Mouse (Mus musculus) embryo, embryonic 11.5 days (tissue): Measurements from ENCODE around the gene Bex3.
"Not testable (repeated sequence)": the region's sequence is repeated elsewhere in the genome, so short reads cannot be mapped to it uniquely, and the experiment has no call there.

ENCODE experiments used
- DNase-seq: peaks from one replicate; pipeline ENCODE4 v3.0.0-alpha.2; 2012; ENCODE audit warnings: low read depth, low spot score

Bex3 gene

DNA sequence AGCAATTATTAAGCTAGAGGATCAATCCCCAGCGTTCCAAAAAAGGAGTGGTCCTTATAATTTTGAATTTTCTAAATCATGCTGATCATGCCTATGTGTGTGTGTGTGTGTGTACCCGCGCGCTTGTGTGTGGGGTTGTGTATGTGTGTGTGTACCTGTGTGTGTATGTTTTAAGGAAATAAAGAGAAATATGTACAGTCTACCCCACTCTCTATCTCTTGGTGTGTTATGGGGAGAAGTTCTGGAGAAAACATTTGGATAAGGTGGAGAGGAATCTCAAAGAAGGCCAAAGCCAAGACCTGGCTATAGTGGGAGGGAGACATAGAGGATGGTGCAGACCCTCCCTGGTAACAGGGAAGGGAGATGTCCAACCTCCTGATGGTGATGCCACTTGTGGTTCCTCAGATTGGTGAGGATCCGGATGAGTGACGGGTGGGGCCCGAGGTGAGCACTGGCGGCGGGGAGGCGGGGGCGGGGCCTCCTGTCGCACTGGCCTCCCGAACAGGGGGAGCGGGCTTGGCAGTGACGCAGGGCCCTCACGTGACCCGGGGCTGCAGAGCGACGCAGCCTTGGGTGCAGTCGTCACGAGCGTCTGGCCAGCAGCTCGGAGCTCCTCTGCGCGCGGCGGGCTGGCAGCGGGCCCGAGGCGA lies at the start of gene Bex3:
Gene Bex3 (plus strand): TSS at position 511 of the 650 bp plus-strand sequence.
- not testable (repeated sequence) for DNase-seq

DNA sequence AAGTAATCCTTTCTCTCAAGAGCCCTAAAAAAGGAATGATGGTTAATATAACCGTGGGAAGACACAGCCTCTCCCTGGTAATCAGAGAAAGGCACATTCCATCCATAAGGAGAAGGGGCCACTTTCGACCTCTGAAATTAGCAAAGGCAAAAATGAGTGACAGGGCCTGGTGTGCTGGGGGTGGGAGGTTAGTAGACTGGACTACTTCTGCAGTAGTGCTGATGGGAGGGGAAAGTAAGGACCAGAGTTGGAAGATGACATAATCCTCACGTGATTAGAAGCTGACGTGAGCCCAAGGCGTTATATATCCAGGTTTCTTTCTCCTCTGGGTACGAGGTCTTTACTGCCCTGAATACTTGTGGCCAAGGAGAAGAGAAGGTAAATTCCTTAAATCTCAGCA lies 46.3 kb upstream of the Bex3 start:
- DNase-seq, result no peak

DNA sequence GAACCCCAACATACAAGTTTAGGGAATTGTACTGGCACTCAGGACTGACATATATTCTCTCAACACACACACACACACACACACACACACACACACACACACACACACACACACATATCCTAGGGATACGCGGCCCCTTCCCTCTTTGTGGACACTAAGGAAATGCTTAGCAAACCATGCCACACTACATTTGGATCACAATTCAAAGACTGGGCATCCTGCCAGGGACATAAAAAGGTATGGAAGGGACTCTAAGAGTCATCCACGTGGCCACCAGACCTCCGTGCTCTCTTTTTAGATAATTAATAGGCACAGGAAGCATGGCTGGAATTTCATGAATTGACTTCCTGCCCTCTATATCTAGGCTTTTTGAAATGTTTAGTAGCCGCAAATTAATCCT lies 42.3 kb upstream of the Bex3 start:
- DNase-seq, result no peak

DNA sequence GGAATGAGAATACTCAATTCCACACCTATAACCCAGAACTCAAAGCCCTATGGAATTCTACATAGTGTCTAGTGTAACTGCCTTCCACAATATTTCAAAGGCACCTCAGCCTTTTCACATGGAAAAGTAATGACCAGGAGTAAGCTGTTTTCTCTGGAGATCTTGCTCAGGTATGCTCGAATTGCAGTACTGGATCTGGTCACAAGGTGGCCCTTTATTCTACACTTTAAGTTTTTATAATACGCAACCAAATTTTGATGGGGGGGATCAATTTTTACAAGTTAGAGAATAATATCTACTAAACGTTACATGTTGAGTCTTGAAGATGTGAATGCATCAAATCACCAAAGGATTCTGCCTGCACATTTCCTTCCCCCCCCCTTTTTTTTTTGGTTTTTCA lies 31.9 kb upstream of the Bex3 start:
- no peak for DNase-seq

DNA sequence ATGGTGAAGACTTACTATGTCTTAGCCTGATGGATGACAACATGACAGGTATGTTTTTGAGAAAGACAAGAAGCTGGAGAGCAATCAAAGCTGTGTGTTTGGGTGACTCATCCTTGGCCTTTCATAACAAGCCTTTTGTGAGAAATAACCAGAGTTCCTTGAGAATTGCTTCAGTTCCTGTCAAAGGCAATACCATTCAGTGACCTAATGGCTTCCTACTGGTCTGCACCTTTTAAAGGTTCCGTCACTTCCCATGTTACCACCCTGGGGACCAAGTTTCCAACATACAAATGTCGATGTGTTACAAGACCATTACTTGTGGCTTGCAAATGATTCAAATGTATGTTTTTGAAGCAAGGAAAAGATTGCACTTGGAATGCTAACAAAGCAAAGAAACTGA lies 26.9 kb upstream of the Bex3 start:
- no peak for DNase-seq

DNA sequence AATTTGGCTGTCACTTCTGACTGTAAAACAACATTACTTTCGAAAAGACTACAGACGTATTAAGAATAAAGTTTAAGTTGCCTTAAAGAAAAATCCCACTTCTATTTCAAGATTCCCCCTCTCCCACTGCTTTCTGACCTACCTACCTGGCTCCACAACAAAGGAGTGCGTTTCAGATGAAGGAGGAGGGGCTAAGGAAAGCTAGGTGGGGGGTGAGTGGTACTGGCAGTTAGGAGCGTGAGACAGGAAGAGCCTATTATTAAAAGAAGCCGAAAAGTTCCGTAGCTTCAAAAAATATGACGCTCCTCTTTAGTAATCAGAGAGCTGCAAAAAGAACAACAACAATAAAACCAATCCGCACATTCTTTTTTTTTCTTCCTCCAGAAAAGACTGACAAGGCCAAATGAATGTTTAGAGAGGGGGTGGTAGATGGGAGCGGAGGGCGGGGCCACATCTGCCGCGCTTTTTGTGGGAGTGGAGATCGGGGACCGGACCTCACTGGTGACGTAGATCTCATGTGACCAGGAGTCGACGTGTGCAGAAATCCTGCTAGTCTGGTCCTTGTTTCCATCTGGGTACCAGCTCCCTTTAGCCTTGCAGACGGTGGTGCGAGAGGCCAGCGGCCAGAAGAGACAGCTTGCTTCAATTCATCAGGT lies 25.4 kb upstream of the Bex3 start, which contains the start of gene Tceal9:
Gene Tceal9 (plus strand): TSS at position 506 of the 656 bp plus-strand sequence.
- DNase-seq, result peak; percentile 66

DNA sequence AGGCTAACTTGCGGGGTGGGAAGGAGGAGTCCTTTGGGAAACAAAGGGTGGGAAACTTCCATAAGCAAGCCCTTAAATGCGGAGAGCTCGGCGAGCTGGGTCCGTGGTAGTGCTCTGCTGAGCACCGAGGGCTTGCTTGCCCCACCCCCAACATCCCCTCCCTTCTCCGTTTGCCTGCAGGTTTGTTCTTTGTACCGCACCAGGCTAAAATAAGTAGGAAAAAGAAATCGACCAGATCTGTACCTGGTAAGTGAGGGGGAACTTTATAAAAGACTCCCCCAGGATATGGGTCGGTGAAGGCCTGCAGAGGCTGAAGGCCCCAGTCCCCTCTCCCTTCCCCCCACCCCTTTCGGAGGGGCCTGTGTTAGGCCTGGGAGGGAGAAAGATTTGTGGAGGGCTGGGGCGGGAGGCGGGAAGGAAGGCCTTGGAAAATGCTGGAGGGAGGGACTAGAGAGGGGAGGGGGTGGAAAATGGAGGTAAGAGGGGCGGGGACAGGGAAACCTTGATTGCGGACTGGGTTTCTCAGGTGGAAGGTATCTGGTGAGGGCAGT lies 24.5 kb upstream of the Bex3 start:
- DNase-seq, result no peak

DNA sequence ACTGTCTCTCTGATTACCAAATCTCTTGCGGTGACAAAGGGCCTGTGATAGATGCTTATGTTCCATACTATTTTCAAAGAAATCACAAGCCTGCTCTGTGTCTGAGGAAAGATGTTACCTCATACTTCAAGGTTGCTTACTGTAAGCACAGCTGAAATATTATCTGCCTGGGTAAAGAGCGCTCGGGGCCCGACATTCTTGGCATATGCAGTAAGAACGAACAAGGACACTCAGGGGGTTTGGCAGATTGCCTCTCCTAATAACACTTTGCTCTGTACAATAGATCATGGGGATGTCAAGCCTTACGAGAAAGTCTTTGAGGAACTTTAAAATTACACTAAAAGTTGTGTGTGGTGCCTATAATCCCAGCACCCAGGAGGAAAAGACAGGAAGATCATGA lies 21.2 kb upstream of the Bex3 start:
- no peak for DNase-seq

DNA sequence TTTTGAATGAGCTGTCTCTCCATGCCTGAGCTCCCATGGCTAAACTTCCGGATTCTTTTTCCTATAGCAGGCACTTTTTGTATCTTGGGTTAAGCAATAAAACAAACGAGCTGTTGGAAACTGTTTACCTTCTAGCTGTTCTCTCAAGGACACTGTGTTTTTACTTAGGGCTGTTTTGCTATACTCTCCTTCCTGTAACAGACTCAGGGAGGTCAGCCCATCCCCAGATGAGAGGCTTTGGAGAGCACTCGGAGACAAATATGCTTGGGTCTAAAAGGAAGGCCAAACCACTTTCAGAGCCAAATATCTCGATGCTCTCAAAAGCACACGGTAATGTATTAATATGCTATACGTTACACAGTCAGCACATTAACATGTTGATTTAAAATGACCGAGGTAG lies 20.4 kb upstream of the Bex3 start:
- no peak for DNase-seq

DNA sequence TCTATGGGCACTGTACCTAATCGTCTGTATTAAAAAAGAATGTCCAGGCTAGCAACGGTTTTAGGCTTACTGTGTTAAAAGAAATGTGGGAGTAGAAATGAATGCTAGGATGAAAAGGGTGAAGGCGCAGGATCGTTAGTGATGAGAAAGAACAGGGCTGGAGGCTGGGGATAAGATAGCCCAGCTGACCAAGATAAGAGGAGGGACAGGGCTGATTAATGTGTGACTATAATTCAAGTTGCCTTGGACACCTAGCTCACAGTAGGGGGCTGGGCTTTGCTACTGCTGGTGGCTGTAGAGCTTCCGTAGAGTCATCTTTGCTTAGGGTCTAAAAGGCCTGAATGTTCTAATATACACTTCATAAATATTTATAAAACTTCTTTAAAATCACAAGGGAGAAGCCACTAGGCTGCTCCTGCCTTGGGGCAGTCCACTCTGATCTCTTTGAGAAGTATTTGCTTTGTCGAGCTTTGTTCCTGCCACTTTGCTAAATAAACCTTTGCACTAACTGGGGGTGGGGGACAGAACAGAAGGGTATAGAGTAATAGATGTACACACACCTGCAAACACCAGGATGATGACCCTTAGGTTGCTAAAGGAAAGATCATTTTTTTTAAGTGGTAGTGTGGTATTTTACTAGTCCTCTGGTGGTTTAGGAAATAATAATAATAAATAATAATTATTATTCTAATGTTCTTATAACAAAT lies 17.9 kb upstream of the Bex3 start:
- DNase-seq, result no peak

DNA sequence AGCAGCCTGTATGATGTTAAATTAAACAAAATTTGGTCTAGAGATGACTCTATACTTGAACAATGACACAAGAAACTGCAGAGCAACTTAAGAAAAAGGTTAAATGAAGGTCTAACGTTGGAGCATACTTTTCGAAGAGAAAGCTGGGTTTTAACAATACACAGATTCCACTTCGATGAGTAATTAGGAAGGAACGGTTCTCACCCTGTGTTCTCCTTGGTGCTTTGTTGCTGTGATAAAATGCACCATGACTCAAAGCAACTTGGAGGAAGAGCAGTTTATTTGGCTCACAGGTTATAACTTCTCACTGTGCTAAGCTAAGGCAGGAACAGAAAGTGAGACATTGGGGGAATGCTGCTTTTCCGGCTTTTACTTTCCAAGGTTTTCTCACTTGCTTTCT lies 2.3 kb upstream of the Bex3 start:
- no peak for DNase-seq

DNA sequence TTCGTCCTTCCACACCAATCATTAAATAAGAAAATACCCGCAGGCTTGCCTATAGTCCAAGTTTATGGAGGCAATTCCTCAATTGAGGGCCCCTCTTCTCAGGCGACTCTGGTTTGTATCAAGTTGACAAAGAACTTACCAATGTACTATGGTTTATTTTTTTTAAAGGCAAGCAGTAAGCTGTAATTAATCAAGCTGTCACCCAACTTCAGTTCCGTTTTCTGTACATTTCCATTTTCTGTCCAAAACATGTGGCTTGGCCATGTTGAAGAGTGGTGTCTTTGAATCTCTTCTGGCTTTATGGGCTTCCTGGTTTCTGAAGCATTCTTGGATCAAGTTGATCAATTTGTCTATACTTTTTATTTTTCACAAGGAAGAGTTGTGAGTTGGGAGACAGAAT lies 1.9 kb upstream of the Bex3 start:
- no peak for DNase-seq

DNA sequence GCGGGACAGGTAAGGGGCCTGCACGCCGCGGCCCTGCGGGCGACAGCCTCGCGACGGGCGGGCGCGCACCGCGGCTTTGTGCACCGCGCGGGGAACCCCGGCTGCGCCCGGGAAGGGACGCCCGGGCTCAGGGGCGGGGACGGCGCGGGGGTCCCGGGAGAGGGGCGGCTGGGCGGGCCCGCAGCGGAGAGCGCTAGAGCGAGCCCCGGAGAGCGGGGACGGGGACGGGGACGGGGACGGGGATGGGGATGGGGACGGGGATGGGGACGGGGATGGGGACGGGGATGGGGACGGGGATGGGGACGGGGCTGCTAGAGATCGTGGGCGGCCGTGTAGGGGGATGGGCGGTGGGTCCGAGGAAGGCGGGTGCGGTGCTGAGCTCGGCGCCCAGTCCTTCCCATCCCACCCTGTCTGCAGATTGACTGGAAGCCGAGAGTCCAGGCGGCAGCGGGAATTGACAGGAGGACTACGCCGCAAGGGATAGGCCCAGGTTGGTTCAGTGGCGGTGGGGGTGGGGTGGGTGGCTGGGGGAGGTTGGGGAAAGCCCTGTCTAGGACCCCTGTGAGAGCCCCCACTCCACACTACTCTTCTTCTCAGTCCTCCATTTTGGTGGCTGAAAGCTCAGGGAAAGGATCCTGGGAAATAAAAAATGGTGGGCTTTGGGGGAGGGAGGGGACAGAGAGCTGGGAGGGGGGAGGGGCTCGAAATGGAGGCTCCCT lies 499 bp downstream of the Bex3 start:
- DNase-seq, result not testable (repeated sequence)

DNA sequence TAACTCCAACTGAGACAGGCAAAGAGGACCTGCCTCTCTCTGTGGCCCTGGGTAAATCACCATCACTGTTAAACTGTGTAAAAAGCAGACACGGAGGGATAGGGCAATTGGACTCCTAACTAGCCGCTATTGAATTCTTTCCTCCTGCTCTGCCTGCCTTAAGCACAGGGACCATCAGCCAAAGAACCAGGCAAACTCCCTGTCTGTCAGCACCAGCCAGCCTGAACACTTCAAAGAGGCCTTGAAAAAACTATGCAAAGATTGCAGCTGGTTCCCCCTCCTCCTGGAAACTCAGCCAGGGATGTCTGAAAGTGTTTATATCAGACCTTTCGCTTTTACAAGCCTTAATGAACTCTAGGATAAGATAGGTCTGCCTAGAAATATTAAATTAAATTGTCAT lies 4.5 kb downstream of the Bex3 start:
- DNase-seq, result no peak

DNA sequence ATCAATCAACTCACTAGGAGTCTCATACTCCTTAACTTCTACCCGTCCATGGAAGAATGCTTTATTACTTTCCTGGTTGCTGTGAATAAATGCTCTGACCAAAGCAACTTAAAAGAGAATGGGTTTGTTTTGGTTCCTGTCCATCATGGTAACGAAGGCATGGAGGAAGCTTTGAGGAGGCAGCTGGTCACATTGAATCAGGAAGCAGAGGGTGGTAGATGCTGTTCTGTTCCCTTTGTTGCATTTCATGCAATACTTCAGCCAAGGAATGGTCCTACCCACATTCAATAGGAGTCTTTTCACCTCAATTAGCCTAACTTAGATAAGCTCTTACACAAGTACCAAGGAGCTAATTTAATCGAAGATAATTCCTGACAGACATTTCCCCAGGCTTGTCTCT lies 5.3 kb downstream of the Bex3 start:
- DNase-seq, result no peak

DNA sequence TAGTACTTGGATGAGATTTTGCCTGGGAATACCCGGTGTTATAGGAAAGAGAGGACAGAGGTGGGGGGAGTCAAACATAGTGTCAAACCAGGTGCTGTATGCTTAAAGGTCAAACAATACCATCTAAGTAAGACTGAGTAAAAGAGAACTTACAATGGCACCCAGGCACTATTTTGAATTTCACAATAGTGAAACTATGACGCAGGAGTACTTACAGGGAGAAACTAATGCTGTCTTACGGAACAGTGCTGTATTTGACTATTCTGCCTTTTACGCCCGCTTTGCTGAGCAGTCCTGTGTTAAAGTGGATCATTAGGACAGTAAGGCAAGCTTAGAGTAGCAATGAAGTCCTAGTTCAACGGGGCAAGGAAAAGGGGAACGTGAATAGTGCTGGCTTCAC lies 7.5 kb downstream of the Bex3 start:
- DNase-seq, result no peak

DNA sequence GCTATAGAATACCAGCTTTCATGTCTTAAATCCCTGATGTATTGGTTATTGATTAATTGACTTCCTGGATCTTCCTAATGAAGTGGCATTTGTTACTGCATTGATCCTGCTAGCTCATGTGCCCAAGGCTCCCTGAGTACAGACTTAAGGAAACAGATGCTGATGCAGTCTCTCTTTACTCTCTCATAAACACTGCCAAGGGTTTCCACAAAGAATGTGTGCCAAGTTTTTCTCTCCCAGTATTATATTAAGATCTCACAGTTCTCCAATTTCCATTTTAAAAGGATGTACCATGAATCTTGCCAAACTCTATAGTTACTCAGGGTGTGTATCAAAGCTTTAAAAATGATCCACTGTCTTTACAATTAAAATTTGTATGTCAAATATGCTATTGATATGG lies 8.3 kb downstream of the Bex3 start:
- no peak for DNase-seq

DNA sequence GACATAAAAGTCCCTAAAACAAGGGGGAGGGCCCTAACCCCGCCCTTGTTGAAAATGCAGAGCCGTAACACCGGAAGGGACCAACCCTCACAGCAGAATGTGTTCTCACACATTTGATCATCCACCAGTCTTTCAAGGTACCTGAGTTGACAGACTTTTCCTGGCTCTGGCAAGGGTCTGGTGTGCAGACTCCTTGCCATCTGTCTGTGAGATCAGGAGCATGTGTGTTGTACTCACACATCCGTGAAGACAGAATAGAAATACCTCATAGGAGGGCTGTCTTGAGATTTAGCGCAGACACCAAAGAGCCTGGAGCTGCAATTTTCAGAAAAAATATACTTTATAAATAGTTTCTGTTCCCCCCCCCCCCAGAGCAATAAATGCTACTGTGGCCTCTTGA lies 9.4 kb downstream of the Bex3 start:
- no peak for DNase-seq

DNA sequence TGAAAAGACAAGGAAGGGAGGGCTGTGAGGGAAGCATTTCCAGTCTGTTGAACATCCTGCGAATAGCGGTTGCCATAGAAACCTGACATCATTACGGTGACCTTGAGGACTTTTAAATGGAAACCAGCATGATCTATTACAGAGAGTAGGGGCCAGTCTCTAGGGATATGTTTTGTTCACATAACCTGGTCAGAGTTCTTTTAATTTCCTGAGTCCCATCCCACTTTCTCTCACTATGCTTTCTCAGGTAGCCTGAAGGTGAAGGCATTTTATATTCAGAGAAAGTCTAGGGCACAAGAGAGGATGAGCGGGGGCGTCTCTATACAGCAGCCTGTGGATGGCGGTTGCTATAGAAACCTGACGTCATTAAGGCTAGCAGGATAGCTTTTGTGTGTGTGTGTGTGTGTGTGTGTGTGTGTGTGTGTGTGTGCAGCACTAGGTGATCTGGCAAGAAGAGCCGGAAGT lies 20.8 kb downstream of the Bex3 start:
- DNase-seq, result no peak

DNA sequence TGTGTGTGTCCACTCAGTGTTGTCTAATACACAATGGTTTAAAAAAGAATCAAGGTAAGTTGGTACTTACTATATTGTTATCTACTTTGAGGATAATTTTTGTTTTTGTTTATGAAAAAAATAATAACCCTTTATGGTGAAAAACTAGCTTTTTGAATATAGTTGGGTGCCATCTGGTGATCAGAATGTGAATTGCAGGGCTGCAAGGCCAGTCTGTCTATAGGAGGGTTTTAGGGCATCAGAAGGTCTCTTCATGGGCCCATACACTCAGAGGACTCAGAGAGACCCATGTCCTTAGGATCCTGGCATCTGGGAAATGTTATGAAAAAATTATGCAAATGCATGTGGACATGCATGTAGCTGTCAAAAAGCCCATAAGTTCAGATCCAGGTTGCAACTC lies 34.2 kb downstream of the Bex3 start:
- DNase-seq, result no peak

DNA sequence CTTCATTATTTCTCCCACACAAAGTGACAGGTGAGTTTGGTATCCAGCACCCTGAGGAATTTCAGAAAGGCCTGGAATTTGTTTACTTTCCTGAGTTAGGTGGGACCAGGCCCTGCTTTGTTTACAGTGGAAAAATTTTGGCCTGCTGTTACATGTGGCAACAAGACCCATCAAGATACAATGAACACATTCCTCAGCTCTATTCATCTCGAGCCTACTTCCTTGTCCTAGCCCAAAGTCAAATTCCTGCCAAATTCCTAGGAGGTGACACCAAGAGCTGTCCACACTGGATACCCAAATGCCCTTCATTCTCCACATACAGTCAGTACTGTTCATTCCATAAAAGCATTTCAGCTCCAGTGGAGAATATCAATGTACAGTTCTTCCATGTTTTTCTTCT lies 36.1 kb downstream of the Bex3 start:
- DNase-seq, result no peak

DNA sequence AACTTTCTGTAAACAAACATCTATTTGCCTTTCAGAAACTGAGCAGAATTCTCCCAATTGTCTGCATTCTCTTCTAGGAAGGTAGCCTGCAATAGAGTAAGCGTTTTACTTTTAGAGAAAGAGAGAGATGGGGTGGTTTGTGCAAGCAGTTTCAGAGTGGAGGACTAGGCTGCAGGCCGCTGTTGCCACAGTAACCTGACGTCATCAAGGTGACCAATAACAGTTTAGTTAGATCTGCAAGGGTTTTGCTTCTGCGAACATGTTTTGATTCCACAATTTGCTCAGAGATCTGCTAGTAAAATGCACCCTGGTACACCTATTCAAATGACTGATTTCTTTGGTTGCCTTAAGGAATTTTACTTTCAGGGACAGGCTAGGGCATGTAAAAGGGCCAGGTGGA lies 43.2 kb downstream of the Bex3 start:
- no peak for DNase-seq
